Mouse (Mus musculus) urinary bladder, adult 2 months (tissue): ENCODE measurements at regions not wholly inside any gene's neighbourhood (a gene's known extent, or its start where the extent isn't known, plus 50 kb on each side); places are given as distances from the start of the nearest gene placed in this dataset.
"Not testable (repeated sequence)": the region's sequence is repeated elsewhere in the genome, so short reads cannot be mapped to it uniquely, and the experiment has no call there.

Source experiments
- DNase-seq: peaks from one replicate; pipeline ENCODE4 v3.0.0; 2022; ENCODE audit warnings: low spot score

GRCm38 (mm10) chr3:8310379-8311128 is 1299.3 kb downstream of the Zfp704 start:
- no peak for DNase-seq

GRCm38 (mm10) chr3:8307296-8307695 is 1302.6 kb downstream of the Zfp704 start:
- DNase-seq: no peak

DNA sequence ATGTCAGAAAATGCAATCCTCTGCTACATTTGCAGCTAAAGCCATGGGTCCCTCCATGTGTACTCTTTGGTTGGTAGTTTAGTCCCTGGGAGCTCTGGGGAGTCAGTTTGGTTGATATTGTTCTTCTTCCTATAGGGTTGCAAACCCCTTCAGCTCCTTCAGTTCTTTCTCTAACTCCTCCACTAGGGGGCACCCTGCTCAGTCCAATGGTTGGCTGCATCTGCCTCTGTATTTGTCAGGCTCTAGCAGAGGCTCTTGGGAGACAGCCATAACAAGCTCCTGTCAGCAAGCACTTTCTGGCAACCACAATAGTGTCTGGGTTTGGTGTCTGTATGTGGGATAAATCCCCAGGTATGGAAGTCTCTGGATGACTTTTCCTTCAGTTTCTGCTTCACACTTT is 1305.1 kb downstream of the Zfp704 start:
- DNase-seq: no peak

DNA sequence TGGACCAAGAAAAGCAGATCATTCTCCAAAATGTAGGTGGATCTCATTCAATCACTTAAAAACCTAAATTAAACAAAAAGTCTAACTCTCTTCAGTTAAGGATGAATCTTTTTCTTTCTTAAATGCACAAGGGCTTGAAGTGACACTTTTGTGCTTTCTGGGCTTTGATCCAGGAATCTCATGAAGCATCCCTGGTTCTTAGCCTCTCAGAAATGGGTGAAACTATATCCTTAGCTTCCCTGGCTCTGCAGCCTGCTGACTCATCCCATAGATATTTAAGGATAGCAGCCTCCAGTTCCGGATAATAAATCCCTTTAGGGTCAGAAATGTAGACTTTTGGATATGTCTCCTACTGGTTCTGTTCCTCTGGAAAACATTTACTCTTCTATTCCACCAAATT is 1316.8 kb downstream of the Zfp704 start:
- DNase-seq: no peak

- no peak for DNase-seq
These were observed 1320.3 kb downstream of the Zfp704 start for GRCm38 (mm10) chr3:8289558-8289957.

GRCm38 (mm10) chr3:8288437-8288836 is 1321.4 kb downstream of the Zfp704 start:
- DNase-seq: no peak

DNA sequence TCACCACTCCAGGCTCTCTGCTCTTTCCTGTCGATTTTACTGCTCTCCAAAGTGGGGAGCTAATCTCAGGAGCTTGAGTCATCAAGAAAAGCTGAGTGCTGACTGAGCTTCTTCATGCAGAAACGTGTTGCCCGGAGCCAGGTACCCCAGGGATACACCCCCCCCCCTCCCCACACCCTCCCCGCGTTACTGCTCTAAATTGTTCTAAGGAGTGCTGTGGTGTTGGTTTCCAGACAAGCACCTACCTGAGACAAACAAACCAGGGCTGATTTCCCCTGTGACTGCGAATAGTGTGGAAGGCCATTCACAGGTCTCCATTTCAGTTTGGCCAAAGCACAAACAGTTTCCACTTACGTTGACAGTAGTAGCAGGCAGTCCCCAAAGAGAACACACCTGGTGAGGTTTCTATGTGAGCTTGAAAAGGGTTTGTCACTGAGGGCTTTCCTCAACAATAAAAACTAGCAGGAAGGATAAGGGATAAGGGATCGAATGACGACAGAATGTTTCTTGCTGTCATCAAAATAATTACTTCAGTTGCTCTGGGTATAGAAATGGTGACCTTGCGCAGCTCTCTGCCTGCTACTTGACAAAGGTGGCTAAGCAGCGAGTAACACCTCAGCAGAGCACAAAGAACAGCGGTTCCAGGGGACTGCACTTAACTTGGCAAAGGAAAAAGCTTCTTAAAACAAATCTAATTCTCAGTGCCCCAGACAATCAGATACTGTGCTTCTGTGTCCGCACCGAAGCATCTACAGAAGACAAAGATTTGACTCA is 1325.0 kb downstream of the Zfp704 start:
- no peak for DNase-seq

DNA sequence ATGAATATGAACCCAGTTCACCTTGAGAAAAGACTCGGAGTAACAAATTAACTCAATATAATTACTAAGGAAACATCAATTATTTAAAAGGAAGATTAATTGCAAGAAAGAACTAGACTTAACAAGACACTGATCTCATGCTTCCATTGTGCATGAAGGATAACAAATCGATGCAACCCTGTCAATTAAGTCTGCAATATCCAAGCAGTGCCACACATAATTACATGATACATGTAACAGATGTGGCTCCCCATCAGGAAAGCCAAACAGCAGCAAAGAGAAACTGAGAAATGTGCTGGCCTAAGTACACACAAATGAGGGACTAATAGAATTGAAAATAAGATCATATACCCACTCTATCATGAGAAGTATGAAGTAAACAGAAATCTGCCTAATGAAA is 1327.5 kb downstream of the Zfp704 start:
- no peak for DNase-seq

DNA sequence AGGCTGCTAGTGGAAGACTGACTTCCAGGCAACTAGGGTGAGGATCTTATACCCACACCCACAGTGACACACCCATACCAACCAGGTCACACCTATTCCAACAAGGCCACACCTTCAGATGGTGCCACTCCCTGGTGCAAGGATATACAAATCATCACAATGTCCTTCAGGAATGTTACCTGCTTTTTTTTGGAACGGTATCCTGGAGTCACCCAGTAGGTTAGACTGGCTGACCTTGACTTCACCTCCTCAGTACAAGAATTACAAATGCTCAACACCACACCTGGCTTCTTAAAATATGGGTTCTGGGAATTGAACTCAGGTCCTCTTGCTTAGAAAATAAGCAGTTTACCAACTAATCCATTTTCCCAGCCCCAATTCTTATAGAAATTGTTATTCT is 1333.2 kb downstream of the Zfp704 start:
- no peak for DNase-seq

- DNase-seq: no peak
These were observed 1339.0 kb downstream of the Zfp704 start for GRCm38 (mm10) chr3:8270935-8271298.

GRCm38 (mm10) chr3:8270009-8270934 is 1339.6 kb downstream of the Zfp704 start:
- no peak for DNase-seq

DNA sequence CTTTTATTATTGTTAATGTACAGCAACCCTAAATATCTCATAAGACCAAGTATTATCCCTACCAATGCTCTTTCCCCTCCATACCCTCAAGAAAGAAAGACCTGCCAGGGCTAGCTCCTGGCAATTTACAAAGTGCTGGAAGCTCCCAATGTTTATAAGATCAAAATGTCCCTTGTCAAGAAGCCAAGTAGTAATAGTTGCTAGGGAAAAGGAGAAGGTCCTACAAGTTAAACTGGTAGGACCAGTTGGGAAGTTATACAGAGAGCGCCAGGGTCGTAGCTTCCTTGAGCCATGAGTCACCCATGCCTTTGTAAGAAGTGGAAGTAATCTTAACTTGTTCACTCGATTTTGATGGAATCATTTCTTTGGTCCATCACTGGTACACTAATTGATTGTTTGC is 1344.1 kb downstream of the Zfp704 start:
- DNase-seq: no peak

DNA sequence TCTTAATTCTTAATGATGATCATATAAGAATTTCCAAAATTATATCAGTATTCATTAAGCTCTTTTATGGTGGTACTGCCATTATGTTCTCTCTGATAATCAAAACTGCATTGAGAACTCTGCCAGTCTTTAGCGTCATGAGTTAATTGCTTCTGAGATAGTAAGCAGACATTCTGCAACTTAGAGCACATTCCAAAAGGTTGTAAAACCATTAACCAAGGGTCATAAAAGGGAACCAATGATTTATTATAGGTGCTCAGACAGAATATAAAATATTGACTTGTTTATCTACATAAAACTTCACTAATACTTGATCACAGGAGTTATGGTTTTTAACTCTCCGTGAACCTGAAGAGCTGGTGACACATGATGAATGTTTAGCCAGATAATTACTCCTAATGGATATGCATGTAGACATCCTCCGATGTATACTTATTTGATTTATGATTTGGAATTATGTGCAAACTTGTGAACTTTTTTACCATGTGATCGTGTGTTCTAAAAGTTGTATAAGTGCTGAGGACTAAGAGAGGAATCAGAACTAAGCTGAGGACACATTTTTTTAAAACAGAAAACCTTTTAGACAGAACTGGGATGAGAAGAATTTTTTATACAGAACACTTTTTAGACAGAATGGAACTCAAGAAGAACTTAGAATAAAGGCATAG is 1345.4 kb downstream of the Zfp704 start:
- DNase-seq: no peak

DNA sequence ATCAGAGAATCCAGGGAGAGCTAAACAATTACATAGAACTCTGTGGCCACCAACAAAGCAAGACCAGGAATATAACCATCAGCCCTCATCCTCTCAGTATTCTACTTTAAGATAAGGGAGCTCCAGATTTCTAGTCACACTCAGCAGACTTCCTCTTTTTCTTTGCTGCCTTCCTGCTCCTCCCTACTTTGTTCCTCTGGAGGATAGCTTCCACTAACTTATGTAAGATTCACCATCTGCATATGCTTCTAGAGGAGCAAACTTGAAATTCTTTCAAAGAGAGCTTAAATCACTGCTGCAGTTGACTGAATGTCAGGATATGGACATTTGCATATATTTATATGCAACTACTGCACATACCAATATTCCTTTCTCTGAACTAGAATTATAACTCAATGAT is 1352.6 kb downstream of the Zfp704 start:
- no peak for DNase-seq

DNA sequence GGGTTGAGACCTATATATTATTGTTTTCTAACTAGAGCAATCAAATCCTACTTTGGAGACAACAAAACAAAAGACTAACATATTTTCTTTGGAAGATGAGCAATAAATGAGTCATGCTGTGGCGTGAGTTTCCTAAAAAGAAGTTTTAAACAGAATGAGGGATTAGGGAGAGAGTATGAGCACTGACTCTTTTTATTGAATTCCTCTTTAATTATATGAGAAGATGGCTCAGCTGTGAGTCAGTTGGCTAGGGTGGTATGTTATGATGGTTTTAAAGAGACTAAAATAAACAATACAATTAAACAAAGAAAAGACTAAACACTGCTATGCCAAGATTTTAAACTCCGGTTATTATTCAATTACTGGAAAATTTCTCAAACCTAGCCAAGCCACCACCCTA is 1357.6 kb downstream of the Zfp704 start:
- DNase-seq: no peak

DNA sequence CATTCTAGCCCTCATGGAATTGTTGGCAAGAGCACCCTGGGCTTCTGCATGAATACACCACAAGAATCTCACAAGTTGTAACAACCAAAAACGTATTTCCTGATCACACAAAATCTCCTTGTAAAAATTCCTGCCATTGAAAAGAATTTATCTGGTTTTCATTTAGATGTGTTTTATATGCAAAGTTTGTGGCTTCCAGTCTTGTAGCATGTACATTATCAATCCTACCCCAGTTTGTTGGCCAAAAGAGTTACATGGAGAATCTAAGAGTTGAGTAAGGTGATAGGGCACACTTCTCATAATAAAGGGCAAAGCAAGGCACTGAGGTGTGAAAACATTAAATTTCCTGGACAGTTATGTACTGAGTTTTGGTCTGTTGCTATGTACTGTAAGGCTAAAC is 1361.0 kb downstream of the Zfp704 start:
- no peak for DNase-seq

- peak; percentile 41 for DNase-seq
These were observed 1364.1 kb downstream of the Zfp704 start for GRCm38 (mm10) chr3:8245822-8246221.

- DNase-seq: not testable (repeated sequence)
These were observed 1364.6 kb downstream of the Zfp704 start for GRCm38 (mm10) chr3:8245195-8245789.

DNA sequence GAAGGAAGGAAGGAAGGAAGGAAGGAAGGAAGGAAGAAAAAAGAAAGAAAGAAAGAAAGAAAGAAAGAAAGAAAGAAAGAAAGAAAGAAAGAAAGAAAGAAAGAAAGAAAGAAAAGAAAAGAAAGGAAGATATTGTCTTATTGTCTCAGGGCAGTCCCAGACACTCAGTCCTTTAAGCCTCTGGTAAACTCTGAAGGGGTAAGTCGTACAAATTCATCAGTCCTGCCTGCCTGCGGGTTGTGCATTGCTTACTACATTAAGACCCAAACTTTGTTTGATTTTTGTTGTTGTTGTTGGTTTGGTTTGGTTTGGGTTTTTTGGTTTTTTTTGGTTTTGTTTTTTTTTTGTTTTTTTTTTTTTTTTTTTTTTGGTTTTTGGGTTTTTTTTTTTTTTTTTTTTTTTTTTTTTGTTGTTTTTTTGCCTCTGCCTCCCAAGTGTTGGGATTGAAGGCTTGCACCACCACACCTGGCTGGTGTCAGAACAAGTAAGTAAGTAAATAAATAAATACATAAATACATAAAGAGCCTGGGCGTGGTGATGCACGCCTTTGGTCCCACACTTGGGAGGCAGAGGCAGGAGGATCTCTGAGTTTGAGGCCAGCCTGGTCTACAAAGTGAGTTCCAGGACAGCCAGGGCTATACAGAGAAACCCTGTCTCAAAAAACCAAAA is 1365.2 kb downstream of the Zfp704 start:
- DNase-seq: not testable (repeated sequence)

DNA sequence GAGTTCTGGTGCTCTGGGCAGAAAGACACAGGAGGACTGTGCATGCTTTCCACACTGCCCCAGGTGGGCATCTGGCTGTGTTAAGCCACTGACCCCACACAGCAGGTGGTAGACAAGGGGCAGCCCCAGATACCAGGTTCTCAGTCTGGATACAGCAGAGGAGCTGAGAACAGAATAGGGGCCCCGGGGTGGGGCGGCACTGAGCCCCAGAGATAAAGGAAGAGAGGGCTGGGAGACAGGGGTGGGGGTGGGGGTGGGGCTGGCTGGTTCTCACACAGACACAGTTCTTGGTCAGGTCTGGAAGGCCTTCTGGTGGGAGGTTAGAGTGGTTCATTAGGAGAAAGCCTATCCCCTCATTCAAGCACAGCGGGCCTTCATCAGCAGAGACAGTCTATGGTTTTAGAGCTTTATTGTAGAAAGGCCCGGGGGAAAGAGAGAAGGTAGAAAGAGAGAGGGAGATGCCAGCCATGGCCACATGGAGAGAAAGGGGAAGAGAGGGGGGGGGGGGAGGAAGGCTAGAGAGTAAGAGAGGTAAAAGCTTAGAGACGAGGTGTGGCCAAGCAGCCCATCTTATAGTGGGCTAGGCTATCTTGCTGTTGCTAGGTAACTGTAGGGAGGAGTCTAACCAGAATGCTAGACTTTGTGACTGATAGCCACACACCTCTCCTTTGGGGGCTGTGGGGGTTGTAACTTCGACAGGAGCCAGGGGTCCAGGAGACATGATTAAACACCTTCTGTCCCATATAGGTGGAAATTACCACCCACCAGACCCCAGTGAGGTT is 1403.1 kb downstream of the Zfp704 start:
- DNase-seq: no peak
